In the genomic region with DNA sequence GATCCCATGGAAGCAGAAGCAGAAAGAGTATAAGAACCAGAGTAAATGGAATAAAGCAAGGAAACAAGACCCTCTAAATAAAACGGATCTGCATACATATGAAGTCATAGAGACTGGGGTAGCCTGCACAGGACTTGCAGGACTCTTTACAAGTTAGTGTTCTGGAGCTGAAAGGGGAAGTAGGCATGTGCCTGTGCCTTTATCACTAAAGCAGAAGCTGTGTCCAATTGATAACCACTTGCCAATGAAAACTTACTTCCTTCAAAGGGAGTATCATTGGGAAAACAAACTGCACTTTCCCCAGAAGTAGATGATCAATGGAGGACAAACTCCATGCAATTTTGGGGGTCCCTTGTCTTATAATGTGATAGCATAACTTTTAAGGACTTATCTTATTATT, we compare ENCODE assay signal across 32 mouse cellular contexts.
"Had no signal": no experiment of that assay in that cellular context is flagged by ENCODE, and none has a peak within 500 bp of the region (broad histone marks: within the 10 kb centered on the region; RNA-seq: fewer than 3 reads in every experiment).

No protein-coding gene starts in this region.

- DNase-seq: left cerebral cortex, postnatal 4 days; liver; liver, embryonic 13.5 days; liver, postnatal 0 days; lung, adult 18-20 months; lung, adult 2 months; lung, embryonic 14.5 days; lung, postnatal 10 days; lung, postnatal 14 days; lung, postnatal 36 days; lung, postnatal 4 days; midbrain, embryonic 14.5 days had no signal

- H3K9me3 ChIP-seq: limb, embryonic 10.5 days; limb, embryonic 12.5 days; limb, embryonic 13.5 days; limb, embryonic 15.5 days; liver, embryonic 12.5 days; liver, embryonic 13.5 days; liver, embryonic 15.5 days; lung, embryonic 15.5 days; megakaryocyte, embryonic 14.5 days; midbrain, embryonic 10.5 days; midbrain, embryonic 12.5 days; midbrain, embryonic 13.5 days; midbrain, embryonic 15.5 days; neural tube, embryonic 12.5 days had no signal

- H3K27me3 ChIP-seq: limb, embryonic 12.5 days; limb, embryonic 13.5 days; limb, embryonic 15.5 days; liver, embryonic 12.5 days; liver, embryonic 13.5 days; liver, embryonic 15.5 days; lung, embryonic 15.5 days; megakaryocyte, embryonic 14.5 days; midbrain, embryonic 12.5 days; midbrain, embryonic 13.5 days; midbrain, embryonic 15.5 days; neural tube, embryonic 12.5 days had no signal

- H3K4me3 ChIP-seq: limb, embryonic 10.5 days; limb, embryonic 12.5 days; limb, embryonic 13.5 days; limb, embryonic 15.5 days; liver, embryonic 12.5 days; liver, embryonic 13.5 days; liver, embryonic 15.5 days; lung, embryonic 15.5 days; megakaryocyte, embryonic 14.5 days; midbrain, embryonic 10.5 days; midbrain, embryonic 12.5 days; midbrain, embryonic 13.5 days; midbrain, embryonic 15.5 days; myocyte; neural tube, embryonic 12.5 days had no signal

- H3K4me2 ChIP-seq: limb, embryonic 12.5 days; limb, embryonic 13.5 days; limb, embryonic 15.5 days; liver, embryonic 11.5 days; liver, embryonic 12.5 days; liver, embryonic 13.5 days; liver, embryonic 15.5 days; lung, embryonic 14.5 days; lung, embryonic 15.5 days; midbrain, embryonic 11.5 days; midbrain, embryonic 12.5 days; midbrain, embryonic 13.5 days; midbrain, embryonic 15.5 days; neural tube, embryonic 12.5 days had no signal

- H3K9ac ChIP-seq: limb, embryonic 12.5 days; limb, embryonic 13.5 days; limb, embryonic 15.5 days; liver, embryonic 12.5 days; liver, embryonic 13.5 days; liver, embryonic 14.5 days; liver, embryonic 15.5 days; liver, postnatal 0 days; lung, embryonic 14.5 days; lung, embryonic 15.5 days; midbrain, embryonic 12.5 days; midbrain, embryonic 13.5 days; midbrain, embryonic 15.5 days; neural tube, embryonic 12.5 days had no signal

- ATAC-seq: liver, embryonic 12.5 days; liver, postnatal 0 days; lung, postnatal 0 days; midbrain, embryonic 13.5 days; midbrain, embryonic 15.5 days; midbrain, embryonic 16.5 days had no signal

- H3K36me3 ChIP-seq: limb, embryonic 10.5 days; limb, embryonic 12.5 days; limb, embryonic 13.5 days; limb, embryonic 15.5 days; liver, embryonic 12.5 days; liver, embryonic 13.5 days; liver, embryonic 15.5 days; lung, embryonic 15.5 days; midbrain, embryonic 10.5 days; midbrain, embryonic 12.5 days; midbrain, embryonic 13.5 days; midbrain, embryonic 15.5 days; neural tube, embryonic 12.5 days had no signal

- H3K27ac ChIP-seq: limb, embryonic 10.5 days; limb, embryonic 12.5 days; limb, embryonic 13.5 days; limb, embryonic 15.5 days; liver, embryonic 12.5 days; liver, embryonic 13.5 days; liver, embryonic 14.5 days; liver, embryonic 15.5 days; lung, embryonic 15.5 days; macrophage; midbrain, embryonic 10.5 days; midbrain, embryonic 12.5 days; midbrain, embryonic 13.5 days; midbrain, embryonic 15.5 days; neural tube, embryonic 12.5 days had no signal

- H3K4me1 ChIP-seq: limb, embryonic 10.5 days; limb, embryonic 12.5 days; limb, embryonic 13.5 days; limb, embryonic 15.5 days; liver, embryonic 12.5 days; liver, embryonic 13.5 days; liver, embryonic 15.5 days; lung, embryonic 15.5 days; megakaryocyte, embryonic 14.5 days; midbrain, embryonic 10.5 days; midbrain, embryonic 12.5 days; midbrain, embryonic 13.5 days; midbrain, embryonic 15.5 days; neural tube, embryonic 12.5 days had no signal
